Mouse (Mus musculus) small intestine, adult 2 months (tissue): ENCODE results near the gene Edem1. TPM values are rescaled to one million over a fixed set of nuclear protein-coding genes. Genes with fewer than 3 reads are reported as not detected.
A peak's percentile ranks its signal among the peaks of the same experiment; 100 is the strongest.

ENCODE experiments used
- H3K27ac ChIP-seq: fragments of 200-500 bp; 2 replicates; pipeline ENCODE4 v1.5.1; 2012; ENCODE audit warnings: low read depth, low read length, control low read depth, inconsistent platforms; ENCODE audit not compliant: insufficient read depth
- H3K27me3 ChIP-seq: fragments of 200-500 bp; 2 replicates; pipeline ENCODE4 v1.6.1; 2012; ENCODE audit warnings: mild to moderate bottlenecking, moderate library complexity, low read length, inconsistent platforms; ENCODE audit not compliant: control insufficient read depth, insufficient read depth
- H3K36me3 ChIP-seq: fragments of 200-500 bp; 2 replicates; pipeline ENCODE4 v1.6.1; 2012; ENCODE audit warnings: mild to moderate bottlenecking, low read length, control low read depth, inconsistent platforms; ENCODE audit not compliant: control insufficient read depth, insufficient read depth
- H3K4me1 ChIP-seq: fragments of 200-500 bp; 2 replicates; pipeline ENCODE4 v1.6.1; 2012; ENCODE audit warnings: low read length, inconsistent platforms, mixed read lengths; ENCODE audit not compliant: control insufficient read depth, insufficient read depth, insufficient read length
- H3K4me3 ChIP-seq: fragments of 200-500 bp; 2 replicates; pipeline ENCODE4 v1.5.1; 2012; ENCODE audit warnings: low read depth, mild to moderate bottlenecking, control low read depth, inconsistent platforms, low read length, moderate library complexity
- CTCF ChIP-seq: fragments of 200-500 bp; IDR thresholded peaks from 2 replicates; pipeline ENCODE4 v1.5.1; 2012; ENCODE audit warnings: low read depth, mild to moderate bottlenecking, control low read depth, inconsistent platforms, low read length, moderate library complexity, mixed read lengths; ENCODE audit not compliant: insufficient replicate concordance, insufficient read length; ENCODE audit errors: extremely low read depth
- POLR2A ChIP-seq: fragments of 200-500 bp; IDR thresholded peaks from 2 replicates; pipeline ENCODE4 v1.6.1; 2012; ENCODE audit warnings: low read depth, mild to moderate bottlenecking, control low read depth, inconsistent platforms, low read length, moderate library complexity
- WGBS: fragments of 180-500 bp; shearing (Covaris S2); methylation state at CpG from one replicate; pipeline ENCODE4 v1.1.7; 2018; 5-methylcytosine and 5-hydroxymethylcytosine counted together
- polyA plus RNA-seq: library from polyadenylated mRNA; depleted of rRNA; stranded (reverse); fragments of >200 nt; gene quantifications from 2 replicates; pipeline ENCODE4 v1.2.3, GENCODE M21; 2012

Gene Edem1
- polyA plus RNA-seq, 1 experiment: 55.9 TPM

- Histone ChIP-seq H3K36me3 (peaks cover 20% of the 10 kb centered on the region), H3K27me3 (no peaks in the 10 kb centered on the region), H3K4me1 (peaks cover 11% of the 10 kb centered on the region), H3K4me3 (no peak overlapping the region), H3K27ac (no peak overlapping the region)
- no peak for TF ChIP-seq CTCF
- TF ChIP-seq POLR2A: no peak
- 66% methylated on average over 2 of the region's 2 CpGs for WGBS
These were observed 16.3 kb upstream of the Edem1 start for GRCm38 (mm10) chr6:108812134-108812533.

DNA sequence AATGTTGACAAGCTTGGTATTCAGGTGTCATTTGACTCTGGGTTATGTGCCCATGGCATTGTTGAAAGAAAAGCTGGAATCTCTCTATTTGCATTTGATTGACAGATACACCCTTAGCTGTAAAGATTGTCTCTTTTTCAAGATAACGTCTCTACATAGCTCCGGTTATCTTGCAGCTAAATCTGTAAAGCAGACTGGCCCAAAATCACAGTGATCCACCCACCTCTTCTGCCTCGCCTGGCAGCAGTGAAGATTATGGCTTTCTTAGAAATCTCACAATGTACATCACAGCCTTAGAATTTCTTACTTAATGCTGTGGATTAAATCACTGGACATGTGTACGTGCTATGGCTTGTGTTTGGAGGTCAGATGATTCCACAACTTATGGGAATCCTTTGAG, 10.9 kb upstream of the Edem1 start:
- Histone ChIP-seq H3K4me1 (no peaks in the 10 kb centered on the region), H3K27me3 (no peaks in the 10 kb centered on the region), H3K4me3 (no peak overlapping the region), H3K27ac (no peak overlapping the region), H3K36me3 (peaks cover 38% of the 10 kb centered on the region)
- 79% methylated on average over 4 of the region's 4 CpGs for WGBS
- TF ChIP-seq POLR2A: no peak
- TF ChIP-seq CTCF: no peak

DNA sequence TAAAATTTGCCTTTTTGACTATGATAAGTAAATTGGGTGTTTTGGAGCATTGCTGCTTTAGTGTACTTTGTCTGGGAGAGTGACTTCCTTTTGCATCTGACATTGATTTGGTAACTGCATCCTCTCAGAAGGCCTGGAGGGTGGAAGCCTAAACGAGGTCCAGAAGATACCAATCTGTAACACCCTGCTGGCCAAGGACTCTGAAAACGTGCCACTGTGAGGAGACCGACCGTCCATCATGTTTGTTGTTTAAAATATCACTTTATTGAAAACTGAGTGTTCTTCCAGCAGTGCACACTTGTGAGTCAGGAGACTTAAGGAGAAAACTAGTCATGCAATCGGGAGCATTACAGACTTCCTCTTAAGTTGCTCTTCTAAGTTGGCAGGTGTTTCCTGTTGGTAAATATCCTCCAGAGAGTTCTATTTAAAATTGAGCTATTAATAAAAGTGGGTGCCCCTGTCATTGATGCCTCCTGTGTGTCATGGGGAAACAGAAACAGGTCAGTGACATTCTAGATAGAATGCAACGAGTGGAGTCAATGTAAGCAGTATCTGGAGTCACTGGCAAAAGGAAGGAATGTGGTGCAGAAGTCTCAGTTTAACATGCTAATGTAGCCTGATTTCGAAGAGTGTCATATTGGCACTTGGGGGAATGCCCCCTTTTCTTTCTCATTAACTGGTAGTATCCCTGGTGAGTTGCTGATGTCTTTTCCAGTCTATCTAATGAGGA, 3.5 kb upstream of the Edem1 start:
- no peak overlapping the region for H3K4me3 ChIP-seq
- H3K4me1 ChIP-seq: peaks cover 1% of the 10 kb centered on the region; the same call in 1 of the 2 replicates
- no peaks in the 10 kb centered on the region for H3K27me3 ChIP-seq
- 63% methylated on average over 7 of the region's 7 CpGs for WGBS
- H3K27ac ChIP-seq: peak overlapping the region; percentile 45; the same call in 1 of the 2 replicates
- peaks cover 19% of the 10 kb centered on the region for H3K36me3 ChIP-seq
- no peak for TF ChIP-seq CTCF

GRCm38 (mm10) chr6:108826070-108826469, 2.4 kb upstream of the Edem1 start:
- Histone ChIP-seq H3K4me3 (no peak overlapping the region), H3K4me1 (peaks cover 3% of the 10 kb centered on the region; the same call in 1 of the 2 replicates), H3K27ac (no peak overlapping the region), H3K36me3 (peaks cover 17% of the 10 kb centered on the region), H3K27me3 (no peaks in the 10 kb centered on the region)
- TF ChIP-seq CTCF (no peak), POLR2A (no peak)
- WGBS: 65% methylated on average over 3 of the region's 3 CpGs

DNA sequence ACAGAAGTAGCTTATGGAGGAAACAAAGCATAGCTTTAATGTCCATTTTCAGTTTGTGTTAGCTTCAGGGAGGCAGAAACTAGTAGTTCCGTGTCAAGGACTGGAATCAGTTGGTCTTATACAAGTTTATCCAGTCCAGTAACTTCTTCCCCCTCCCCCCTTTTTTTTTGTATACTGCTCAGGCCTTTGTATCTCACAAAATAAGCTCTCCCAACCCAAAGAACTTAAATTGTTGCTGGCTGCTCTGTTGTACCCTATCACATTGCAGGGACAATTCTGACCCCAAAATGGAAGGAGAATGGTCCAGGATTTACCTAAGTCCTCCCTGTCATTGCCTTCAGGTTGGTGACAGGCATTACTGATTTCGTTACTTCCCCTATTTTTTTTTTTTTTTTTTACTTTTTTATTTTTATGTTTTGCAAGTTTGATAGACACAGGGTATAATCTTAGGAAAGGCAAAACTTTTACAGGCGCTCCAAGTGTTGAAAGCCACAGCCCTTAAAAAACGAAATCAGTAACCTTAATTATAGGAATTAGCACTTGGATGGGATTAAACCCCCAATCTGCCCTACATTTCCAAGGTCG, 1.0 kb upstream of the Edem1 start:
- Histone ChIP-seq H3K4me1 (peaks cover 8% of the 10 kb centered on the region; the same call in 1 of the 2 replicates), H3K36me3 (peaks cover 10% of the 10 kb centered on the region; the same call in 1 of the 2 replicates), H3K27me3 (no peaks in the 10 kb centered on the region), H3K27ac (no peak overlapping the region), H3K4me3 (no peak overlapping the region)
- TF ChIP-seq POLR2A (no peak), CTCF (no peak)
- 34% methylated on average over 5 of the region's 5 CpGs for WGBS

DNA sequence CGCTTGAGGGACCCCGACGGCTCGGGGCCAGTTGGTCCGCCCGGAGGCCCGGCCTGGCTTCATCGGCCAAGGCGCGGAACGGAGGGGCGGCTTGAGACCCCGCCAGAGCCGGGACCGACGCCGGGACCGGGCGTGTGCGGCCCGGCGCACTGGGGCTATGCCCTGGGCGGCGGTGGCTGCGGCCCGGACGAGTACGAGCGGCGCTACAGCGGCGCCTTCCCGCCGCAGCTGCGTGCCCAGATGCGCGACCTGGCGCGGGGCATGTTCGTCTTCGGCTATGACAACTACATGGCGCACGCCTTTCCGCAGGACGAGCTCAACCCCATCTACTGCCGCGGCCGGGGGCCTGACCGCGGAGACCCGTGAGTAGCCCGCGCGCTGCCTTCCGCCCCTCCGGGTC, 431 bp downstream of the Edem1 start:
- under 1% methylated on average over 54 of the region's 56 CpGs for WGBS
- no peaks in the 10 kb centered on the region for H3K27me3 ChIP-seq
- TF ChIP-seq POLR2A (no peak), CTCF (no peak)
- H3K4me1 ChIP-seq: peaks cover 18% of the 10 kb centered on the region; the same call in 1 of the 2 replicates
- 0 out of 2 replicates have a peak, but pooled peaks cover 3% of the 10 kb centered on the region for H3K36me3 ChIP-seq
- H3K4me3 ChIP-seq: peak overlapping the region; percentile 88
- H3K27ac ChIP-seq: peak overlapping the region; percentile 90

GRCm38 (mm10) chr6:108829386-108830370, 1.2 kb downstream of the Edem1 start:
- Histone ChIP-seq H3K4me3 (peak overlapping the region; percentile 88), H3K27me3 (no peaks in the 10 kb centered on the region), H3K27ac (peak overlapping the region; percentile 90), H3K36me3 (0 out of 2 replicates have a peak, but pooled peaks cover 3% of the 10 kb centered on the region), H3K4me1 (peaks cover 23% of the 10 kb centered on the region; the same call in 1 of the 2 replicates)
- TF ChIP-seq POLR2A (no peak; the same call in 1 of the 2 replicates), CTCF (no peak)
- 2% methylated on average over 22 of the region's 22 CpGs for WGBS
